Mouse (Mus musculus) G1E (cell line): ENCODE data around the gene Aldh6a1.

Experiments used
- CTCF ChIP-seq: IDR thresholded peaks from 2 replicates; pipeline ENCODE4 v1.5.1; 2012; ENCODE audit warnings: low read depth, low read length, inconsistent platforms, mixed read lengths
- GATA1 ChIP-seq: IDR thresholded peaks from 2 replicates; pipeline ENCODE4 v1.6.1; 2012; ENCODE audit warnings: borderline replicate concordance, low read length, inconsistent platforms, mixed read lengths
- POLR2AphosphoS5 ChIP-seq: IDR thresholded peaks from 2 replicates; pipeline ENCODE4 v1.6.1; 2012; ENCODE audit warnings: low read depth, low read length, inconsistent platforms; ENCODE audit not compliant: insufficient replicate concordance
- TAL1 ChIP-seq: conservative IDR thresholded peaks from 2 replicates; pipeline ENCODE4 v1.6.1; 2012; ENCODE audit warnings: low read depth, low read length, inconsistent platforms, mixed read lengths

- TF ChIP-seq CTCF (no peak), GATA1 (no peak), TAL1 (no peak), POLR2AphosphoS5 (no peak)
Measured at GRCm38 (mm10) chr12:84390336-84390735, 60.5 kb downstream of the Aldh6a1 start.
